Comparison of ENCODE assay signal across 12 mouse cellular contexts in genomic region chr1:193784966-193785365, GRCm38 (mm10).
DNase-seq lines count a peak whose midpoint lies in the region; ATAC-seq lines count a peak whose summit lies in the region.
"Had no signal": no experiment of that assay in that cellular context is flagged by ENCODE, and none has a peak within 500 bp of the region (broad histone marks: within the 10 kb centered on the region; RNA-seq: fewer than 3 reads in every experiment).

No protein-coding gene starts in this region.

- H3K36me3 ChIP-seq in neural tube, embryonic 13.5 days = no peaks in the 10 kb centered on the region
- no peaks in the 10 kb centered on the region for H3K36me3 ChIP-seq in neural tube, embryonic 14.5 days (ENCODE audit: control insufficient read depth, insufficient read depth, low read length)
- no peaks in the 10 kb centered on the region for H3K36me3 ChIP-seq in liver, embryonic 11.5 days (ENCODE audit: control insufficient read depth, insufficient read depth, low read length)
- H3K36me3 ChIP-seq: midbrain, embryonic 12.5 days had no signal

- peaks cover 7% of the 10 kb centered on the region; the same call in 1 of the 2 replicates for H3K4me1 ChIP-seq in neural tube, embryonic 13.5 days (replicated peaks)
- H3K4me1 ChIP-seq in neural tube, embryonic 14.5 days (ENCODE audit: control insufficient read depth, insufficient read depth, low read length) = no peaks in the 10 kb centered on the region
- no peaks in the 10 kb centered on the region for H3K4me1 ChIP-seq in liver, embryonic 11.5 days (replicated peaks; ENCODE audit: control insufficient read depth, insufficient read depth, low read length)
- H3K4me1 ChIP-seq: midbrain, embryonic 12.5 days had no signal

- WGBS in neural tube, embryonic 13.5 days = 58% methylated on average over 1 of the region's 1 CpGs
- 62% methylated on average over 1 of the region's 1 CpGs for WGBS in neural tube, embryonic 14.5 days
- WGBS in liver, embryonic 11.5 days = 69% methylated on average over 1 of the region's 1 CpGs

- H3K9ac ChIP-seq in neural tube, embryonic 13.5 days = 0 out of 2 replicates have a peak overlapping the region, but pooled peaks have one; percentile 22
- no peak overlapping the region for H3K9ac ChIP-seq in neural tube, embryonic 14.5 days (replicated peaks; ENCODE audit: low read depth, low read length)
- no peak overlapping the region for H3K9ac ChIP-seq in liver, embryonic 11.5 days (ENCODE audit: low read depth, low read length)
- H3K9ac ChIP-seq: midbrain, embryonic 12.5 days had no signal

- no peak overlapping the region for H3K4me2 ChIP-seq in neural tube, embryonic 13.5 days
- H3K4me2 ChIP-seq in neural tube, embryonic 14.5 days (ENCODE audit: low read depth, low read length) = no peak overlapping the region
- no peak overlapping the region for H3K4me2 ChIP-seq in liver, embryonic 11.5 days
- H3K4me2 ChIP-seq: midbrain, embryonic 12.5 days had no signal

- no peaks in the 10 kb centered on the region for H3K9me3 ChIP-seq in neural tube, embryonic 13.5 days
- H3K9me3 ChIP-seq in neural tube, embryonic 14.5 days (ENCODE audit: control insufficient read depth, low read length) = no peaks in the 10 kb centered on the region
- no peaks in the 10 kb centered on the region for H3K9me3 ChIP-seq in liver, embryonic 11.5 days (ENCODE audit: control insufficient read depth, low read length)
- H3K9me3 ChIP-seq: midbrain, embryonic 12.5 days had no signal

- no peak overlapping the region for H3K4me3 ChIP-seq in neural tube, embryonic 13.5 days
- no peak overlapping the region for H3K4me3 ChIP-seq in neural tube, embryonic 14.5 days (ENCODE audit: low read depth, low read length)
- H3K4me3 ChIP-seq in liver, embryonic 11.5 days (ENCODE audit: low read depth, low read length) = no peak overlapping the region
- H3K4me3 ChIP-seq: midbrain, embryonic 12.5 days had no signal

- ATAC-seq in neural tube, embryonic 13.5 days (ENCODE audit: low read depth) = no peak
- ATAC-seq in neural tube, embryonic 14.5 days (ENCODE audit: low read depth) = no peak
- ATAC-seq in liver, embryonic 11.5 days (replicated peaks; ENCODE audit: low FRiP score) = no peak

- peak overlapping the region; percentile 64 for H3K27ac ChIP-seq in neural tube, embryonic 13.5 days (replicated peaks)
- H3K27ac ChIP-seq in neural tube, embryonic 14.5 days (ENCODE audit: low read depth, low read length) = 0 out of 2 replicates have a peak overlapping the region, but pooled peaks have one; percentile 22
- no peak overlapping the region for H3K27ac ChIP-seq in liver, embryonic 11.5 days (ENCODE audit: low read depth, low read length)
- H3K27ac ChIP-seq: midbrain, embryonic 12.5 days had no signal

- DNase-seq in gastrocnemius, postnatal 10 days = peak; percentile 4
- no peak for DNase-seq in gastrocnemius, postnatal 4 days (ENCODE audit: low spot score in 2 of 2)
- no peak for DNase-seq in neural tube, embryonic 10.5 days (ENCODE audit: extremely low spot score, low spot score)
- peak; percentile 89 for DNase-seq in cerebellum, postnatal 36 days
- no peak for DNase-seq in spleen, postnatal 36 days (ENCODE audit: low spot score in 2 of 2)
- DNase-seq in liver, embryonic 11.5 days (ENCODE audit: low spot score) = no peak
- DNase-seq: adrenal gland, adult 2 months; kidney, adult 8-10 months; lung, adult 2 months had no signal

- no peaks in the 10 kb centered on the region for H3K27me3 ChIP-seq in neural tube, embryonic 13.5 days
- H3K27me3 ChIP-seq in neural tube, embryonic 14.5 days (ENCODE audit: control insufficient read depth, insufficient read depth, low read length) = no peaks in the 10 kb centered on the region
- no peaks in the 10 kb centered on the region for H3K27me3 ChIP-seq in liver, embryonic 11.5 days (replicated peaks; ENCODE audit: control insufficient read depth, insufficient read depth, low read length)
- H3K27me3 ChIP-seq: midbrain, embryonic 12.5 days had no signal

Comparison
In these comparisons a context has a peak if more than half of its experiments do, and no peak if none do; other contexts are left out.
1. DNase-seq: peak in gastrocnemius, postnatal 10 days (single experiment) and cerebellum, postnatal 36 days (2 of 2); none in gastrocnemius, postnatal 4 days (0 of 2), neural tube, embryonic 10.5 days (single experiment), spleen, postnatal 36 days (0 of 2) and liver, embryonic 11.5 days (single experiment).